Mouse (Mus musculus): ENCODE results near the gene Ntpcr. TPM values are rescaled to one million over a fixed set of nuclear protein-coding genes. Genes with fewer than 3 reads are reported as not detected.
A peak's percentile ranks its signal among the peaks of the same experiment; 100 is the strongest.

Gene Ntpcr
- total RNA-seq, 1 experiment = 21.5 TPM

GRCm38 (mm10) chr8:125718914-125719313, 10.8 kb upstream of the Ntpcr start:
- Histone ChIP-seq H3K27ac (ENCODE audit: insufficient read depth, low read depth, low read length, poor library complexity, severe bottlenecking) (no peak overlapping the region), H3K4me1 (ENCODE audit: control insufficient read depth in 2 of 2, insufficient read depth in 2 of 2, low read length in 2 of 2, poor library complexity in 1 of 2) (peaks cover 0 to 5% of the 10 kb centered on the region in 2 experiments; a peak in 2 of 4 replicates), H3K9me3 (ENCODE audit: control insufficient read depth, insufficient read depth, low read depth, low read length) (no peaks in the 10 kb centered on the region), H3K4me3 (ENCODE audit: insufficient read depth in 1 of 2, low read depth in 1 of 2, low read length in 2 of 2, poor library complexity in 1 of 2, severe bottlenecking in 1 of 2) (no peak overlapping the region), H3K9ac (ENCODE audit: insufficient read depth, low read depth, low read length, poor library complexity, severe bottlenecking) (no peak overlapping the region), H3K36me3 (ENCODE audit: control insufficient read depth, insufficient read depth, low read length, poor library complexity, severe bottlenecking) (no peaks in the 10 kb centered on the region)
- in situ Hi-C loops (cut with MboI; ENCODE audit: low sequenced_read_pairs in 2 of 2, unreplicated experiment in 2 of 2) = no loop called here
- DNase-seq (ENCODE audit: low read depth, low spot score) = no peak
- peak; percentile 55; the same call in 1 of the 2 replicates for TF ChIP-seq ZC3H11A (IDR thresholded peaks at IDR 0.05; ENCODE audit: borderline replicate concordance, low read depth, low read length)
- no peak for TF ChIP-seq CHD2 (IDR thresholded peaks at IDR 0.05; ENCODE audit: low read depth, low read length)

- peaks cover 0 to 21% of the 10 kb centered on the region in 2 experiments; a peak in 2 of 4 replicates for H3K4me1 ChIP-seq (ENCODE audit: control insufficient read depth in 2 of 2, insufficient read depth in 2 of 2, low read length in 2 of 2, poor library complexity in 1 of 2)
- H3K9me3 ChIP-seq (ENCODE audit: control insufficient read depth, insufficient read depth, low read depth, low read length) = no peaks in the 10 kb centered on the region
- H3K9ac ChIP-seq (ENCODE audit: insufficient read depth, low read depth, low read length, poor library complexity, severe bottlenecking) = no peak overlapping the region
- H3K27ac ChIP-seq (ENCODE audit: insufficient read depth, low read depth, low read length, poor library complexity, severe bottlenecking) = no peak overlapping the region
- DNase-seq (ENCODE audit: low read depth, low spot score) = no peak
- H3K36me3 ChIP-seq (ENCODE audit: control insufficient read depth, insufficient read depth, low read length, poor library complexity, severe bottlenecking) = no peaks in the 10 kb centered on the region
- no peak overlapping the region for H3K4me3 ChIP-seq (ENCODE audit: insufficient read depth in 1 of 2, low read depth in 1 of 2, low read length in 2 of 2, poor library complexity in 1 of 2, severe bottlenecking in 1 of 2)
- in situ Hi-C loops (cut with MboI; ENCODE audit: low sequenced_read_pairs in 2 of 2, unreplicated experiment in 2 of 2) = no loop called here
- TF ChIP-seq ZC3H11A (IDR thresholded peaks at IDR 0.05; ENCODE audit: borderline replicate concordance, low read depth, low read length) (no peak), ZNF384 (IDR thresholded peaks at IDR 0.05; ENCODE audit: low read depth, low read length) (no peak), HCFC1 (IDR thresholded peaks at IDR 0.05; ENCODE audit: borderline replicate concordance, insufficient read depth, low read length) (no peak), CHD2 (IDR thresholded peaks at IDR 0.05; ENCODE audit: low read depth, low read length) (no peak), MAFK (IDR thresholded peaks at IDR 0.05; ENCODE audit: insufficient read depth, low read depth, low read length) (no peak)
Measured at GRCm38 (mm10) chr8:125722675-125723074, 7.1 kb upstream of the Ntpcr start.

- peaks cover 0 to 27% of the 10 kb centered on the region in 2 experiments; a peak in 2 of 4 replicates for H3K4me1 ChIP-seq (ENCODE audit: control insufficient read depth in 2 of 2, insufficient read depth in 2 of 2, low read length in 2 of 2, poor library complexity in 1 of 2)
- H3K36me3 ChIP-seq (ENCODE audit: control insufficient read depth, insufficient read depth, low read length, poor library complexity, severe bottlenecking) = no peaks in the 10 kb centered on the region
- TF ChIP-seq CHD2 (IDR thresholded peaks at IDR 0.05; ENCODE audit: low read depth, low read length) (peak; percentile 77), HCFC1 (IDR thresholded peaks at IDR 0.05; ENCODE audit: borderline replicate concordance, insufficient read depth, low read length) (no peak), MAFK (IDR thresholded peaks at IDR 0.05; ENCODE audit: insufficient read depth, low read depth, low read length) (no peak)
- no peak for DNase-seq (ENCODE audit: low read depth, low spot score)
- H3K4me3 ChIP-seq (ENCODE audit: insufficient read depth in 1 of 2, low read depth in 1 of 2, low read length in 2 of 2, poor library complexity in 1 of 2, severe bottlenecking in 1 of 2) = peak overlapping the region in 1 of 2 experiments; percentile 8; a peak in 1 of 4 replicates
- H3K9me3 ChIP-seq (ENCODE audit: control insufficient read depth, insufficient read depth, low read depth, low read length) = no peaks in the 10 kb centered on the region
- no peak overlapping the region for H3K9ac ChIP-seq (ENCODE audit: insufficient read depth, low read depth, low read length, poor library complexity, severe bottlenecking)
- in situ Hi-C loops (cut with MboI; ENCODE audit: low sequenced_read_pairs in 2 of 2, unreplicated experiment in 2 of 2) = no loop called here
- no peak overlapping the region for H3K27ac ChIP-seq (ENCODE audit: insufficient read depth, low read depth, low read length, poor library complexity, severe bottlenecking)
Measured at GRCm38 (mm10) chr8:125723437-125723836, 6.3 kb upstream of the Ntpcr start.

- H3K27ac ChIP-seq (ENCODE audit: insufficient read depth, low read depth, low read length, poor library complexity, severe bottlenecking) = no peak overlapping the region
- no peak overlapping the region for H3K9ac ChIP-seq (ENCODE audit: insufficient read depth, low read depth, low read length, poor library complexity, severe bottlenecking)
- TF ChIP-seq ZNF384 (IDR thresholded peaks at IDR 0.05; ENCODE audit: low read depth, low read length) (no peak), ZC3H11A (IDR thresholded peaks at IDR 0.05; ENCODE audit: borderline replicate concordance, low read depth, low read length) (no peak), CHD2 (IDR thresholded peaks at IDR 0.05; ENCODE audit: low read depth, low read length) (no peak), MAFK (IDR thresholded peaks at IDR 0.05; ENCODE audit: insufficient read depth, low read depth, low read length) (no peak), HCFC1 (IDR thresholded peaks at IDR 0.05; ENCODE audit: borderline replicate concordance, insufficient read depth, low read length) (no peak)
- in situ Hi-C loops (cut with MboI; ENCODE audit: low sequenced_read_pairs in 2 of 2, unreplicated experiment in 2 of 2) = no loop called here
- peaks cover 0 to 22% of the 10 kb centered on the region in 2 experiments; a peak in 2 of 4 replicates for H3K4me1 ChIP-seq (ENCODE audit: control insufficient read depth in 2 of 2, insufficient read depth in 2 of 2, low read length in 2 of 2, poor library complexity in 1 of 2)
- no peaks in the 10 kb centered on the region for H3K36me3 ChIP-seq (ENCODE audit: control insufficient read depth, insufficient read depth, low read length, poor library complexity, severe bottlenecking)
- no peaks in the 10 kb centered on the region for H3K9me3 ChIP-seq (ENCODE audit: control insufficient read depth, insufficient read depth, low read depth, low read length)
- H3K4me3 ChIP-seq (ENCODE audit: insufficient read depth in 1 of 2, low read depth in 1 of 2, low read length in 2 of 2, poor library complexity in 1 of 2, severe bottlenecking in 1 of 2) = no peak overlapping the region
- no peak for DNase-seq (ENCODE audit: low read depth, low spot score)
Measured at GRCm38 (mm10) chr8:125725037-125725820, 4.5 kb upstream of the Ntpcr start.
